20 mouse cellular contexts compared by ENCODE assay signal in the genomic region with DNA sequence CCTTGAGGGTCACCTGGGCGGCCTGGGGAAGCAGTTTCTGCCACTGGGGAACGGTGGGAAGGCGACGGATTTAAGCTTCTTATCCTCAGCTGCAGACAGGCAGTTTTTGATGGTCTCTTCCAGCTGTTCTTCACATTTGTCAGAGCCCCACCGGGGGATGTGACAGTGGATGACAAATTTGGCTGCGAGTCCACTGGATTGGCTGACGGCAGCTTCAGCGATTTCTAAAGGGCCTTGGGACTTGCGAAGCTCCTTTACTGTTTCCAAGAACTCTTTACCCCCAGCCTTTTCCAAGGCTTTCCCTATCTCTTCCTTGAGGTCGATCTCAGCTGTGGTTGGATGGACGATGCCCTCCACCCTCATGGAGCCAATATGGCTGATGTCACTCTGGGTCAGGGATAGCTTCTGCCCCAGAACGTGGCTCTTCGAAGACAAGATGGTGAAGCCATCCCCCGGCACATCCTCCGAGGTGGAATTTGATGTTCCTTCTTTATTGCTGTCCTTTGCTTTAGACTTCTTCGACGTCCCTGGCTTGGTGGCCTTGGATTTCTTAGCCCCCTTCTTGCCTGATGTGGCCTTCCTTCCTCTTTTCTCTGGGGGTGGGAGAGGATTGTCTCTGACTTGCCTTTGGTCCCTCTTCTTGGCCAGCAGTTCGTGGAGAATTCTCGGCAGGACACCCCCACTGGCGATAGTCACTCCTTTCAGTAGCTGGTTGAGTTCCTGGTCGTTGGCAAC.
A peak's percentile ranks its signal among the peaks of the same experiment; 100 is the strongest.
DNase-seq lines count a peak whose midpoint lies in the region; ATAC-seq and TF ChIP-seq lines count a peak whose summit lies in the region.
"Had no signal": no experiment of that assay in that cellular context is flagged by ENCODE, and none has a peak within 500 bp of the region (broad histone marks: within the 10 kb centered on the region; RNA-seq: fewer than 3 reads in every experiment).

No protein-coding gene starts in this region.

- no peaks in the 10 kb centered on the region for H3K27me3 ChIP-seq in liver, embryonic 11.5 days (replicated peaks; ENCODE audit: control insufficient read depth, insufficient read depth, low read length)
- H3K27me3 ChIP-seq in liver, postnatal 0 days (ENCODE audit: insufficient read depth, low read length): no peaks in the 10 kb centered on the region
- H3K27me3 ChIP-seq in testis, adult 2 months (ENCODE audit: control insufficient read depth, insufficient read depth, low read length): no peaks in the 10 kb centered on the region
- H3K27me3 ChIP-seq in heart, embryonic 16.5 days (ENCODE audit: control insufficient read depth, insufficient read depth, low read length): no peaks in the 10 kb centered on the region
- no peaks in the 10 kb centered on the region for H3K27me3 ChIP-seq in intestine, embryonic 16.5 days (replicated peaks; ENCODE audit: control insufficient read depth, insufficient read depth, low read length)
- H3K27me3 ChIP-seq: forebrain, embryonic 15.5 days; hindbrain, embryonic 12.5 days had no signal

- H3K27ac ChIP-seq in liver, embryonic 11.5 days (ENCODE audit: low read depth, low read length): peak overlapping the region; percentile 29; the same call in 1 of the 2 replicates
- H3K27ac ChIP-seq in liver, postnatal 0 days (ENCODE audit: low read depth): no peak overlapping the region
- H3K27ac ChIP-seq in testis, adult 2 months (ENCODE audit: control insufficient read depth, insufficient read depth, low read depth, low read length): peak overlapping the region; percentile 61
- no peak overlapping the region for H3K27ac ChIP-seq in heart, embryonic 16.5 days (ENCODE audit: low read length)
- no peak overlapping the region for H3K27ac ChIP-seq in intestine, embryonic 16.5 days (ENCODE audit: low read length)
- H3K27ac ChIP-seq: forebrain, embryonic 15.5 days; heart, embryonic 13.5 days; hindbrain, embryonic 12.5 days had no signal

- H3K36me3 ChIP-seq in liver, embryonic 11.5 days (ENCODE audit: control insufficient read depth, insufficient read depth, low read length): peaks cover 6% of the 10 kb centered on the region; the same call in 1 of the 2 replicates
- no peaks in the 10 kb centered on the region for H3K36me3 ChIP-seq in liver, postnatal 0 days (replicated peaks; ENCODE audit: insufficient read depth, low read length)
- no peaks in the 10 kb centered on the region for H3K36me3 ChIP-seq in testis, adult 2 months (ENCODE audit: control insufficient read depth, insufficient read depth, low read length)
- no peaks in the 10 kb centered on the region for H3K36me3 ChIP-seq in heart, embryonic 16.5 days (ENCODE audit: control insufficient read depth, insufficient read depth)
- H3K36me3 ChIP-seq in intestine, embryonic 16.5 days (ENCODE audit: control insufficient read depth, insufficient read depth, low read length): no peaks in the 10 kb centered on the region
- H3K36me3 ChIP-seq: forebrain, embryonic 15.5 days; heart, embryonic 13.5 days; hindbrain, embryonic 12.5 days had no signal

- no peaks in the 10 kb centered on the region for H3K9me3 ChIP-seq in liver, embryonic 11.5 days (ENCODE audit: control insufficient read depth, low read length)
- no peaks in the 10 kb centered on the region for H3K9me3 ChIP-seq in liver, postnatal 0 days (ENCODE audit: low read length)
- H3K9me3 ChIP-seq in heart, embryonic 16.5 days (replicated peaks; ENCODE audit: control insufficient read depth, low read length): no peaks in the 10 kb centered on the region
- no peaks in the 10 kb centered on the region for H3K9me3 ChIP-seq in intestine, embryonic 16.5 days (ENCODE audit: control insufficient read depth, low read length)
- H3K9me3 ChIP-seq: forebrain, embryonic 15.5 days; heart, embryonic 13.5 days; hindbrain, embryonic 12.5 days had no signal

- H3K9ac ChIP-seq in liver, embryonic 11.5 days (ENCODE audit: low read depth, low read length): no peak overlapping the region
- no peak overlapping the region for H3K9ac ChIP-seq in liver, postnatal 0 days (replicated peaks)
- no peak overlapping the region for H3K9ac ChIP-seq in heart, embryonic 16.5 days (ENCODE audit: low read length)
- no peak overlapping the region for H3K9ac ChIP-seq in intestine, embryonic 16.5 days (ENCODE audit: low read depth, low read length)
- H3K9ac ChIP-seq: forebrain, embryonic 15.5 days; heart, embryonic 13.5 days; hindbrain, embryonic 12.5 days had no signal

- no peak overlapping the region for H3K4me2 ChIP-seq in liver, embryonic 11.5 days
- H3K4me2 ChIP-seq in liver, postnatal 0 days (ENCODE audit: low read depth, low read length): no peak overlapping the region
- H3K4me2 ChIP-seq in heart, embryonic 16.5 days (ENCODE audit: low read depth, low read length): no peak overlapping the region
- no peak overlapping the region for H3K4me2 ChIP-seq in intestine, embryonic 16.5 days (ENCODE audit: low read depth, low read length)
- H3K4me2 ChIP-seq: forebrain, embryonic 15.5 days; heart, embryonic 13.5 days; hindbrain, embryonic 12.5 days had no signal

- no peak overlapping the region for H3K4me3 ChIP-seq in liver, embryonic 11.5 days (ENCODE audit: low read depth, low read length)
- H3K4me3 ChIP-seq in liver, postnatal 0 days (ENCODE audit: low read depth, low read length): no peak overlapping the region
- peak overlapping the region; percentile 77 for H3K4me3 ChIP-seq in testis, adult 2 months (ENCODE audit: control insufficient read depth, low read depth, low read length)
- no peak overlapping the region for H3K4me3 ChIP-seq in heart, embryonic 16.5 days (ENCODE audit: low read length)
- H3K4me3 ChIP-seq in intestine, embryonic 16.5 days (ENCODE audit: low read length): no peak overlapping the region
- H3K4me3 ChIP-seq: forebrain, embryonic 15.5 days; heart, embryonic 13.5 days; hindbrain, embryonic 12.5 days had no signal

- H3K4me1 ChIP-seq in liver, embryonic 11.5 days (replicated peaks; ENCODE audit: control insufficient read depth, insufficient read depth, low read length): peaks cover 57% of the 10 kb centered on the region
- H3K4me1 ChIP-seq in liver, postnatal 0 days (ENCODE audit: insufficient read depth): peaks cover 37% of the 10 kb centered on the region
- H3K4me1 ChIP-seq in testis, adult 2 months (ENCODE audit: control insufficient read depth, insufficient read depth, low read length): no peaks in the 10 kb centered on the region; the same call in none of the 2 replicates
- H3K4me1 ChIP-seq in heart, embryonic 16.5 days (ENCODE audit: control insufficient read depth, insufficient read depth, low read length): peaks cover 16% of the 10 kb centered on the region
- H3K4me1 ChIP-seq in intestine, embryonic 16.5 days (ENCODE audit: control insufficient read depth, insufficient read depth, low read length): no peaks in the 10 kb centered on the region
- H3K4me1 ChIP-seq: forebrain, embryonic 15.5 days; hindbrain, embryonic 12.5 days had no signal

- TF ChIP-seq POLR2A in testis, adult 2 months (IDR thresholded peaks at IDR 0.05; ENCODE audit: control insufficient read depth, low read depth, low read length): no peak

- no peak for ATAC-seq in liver, embryonic 11.5 days (replicated peaks; ENCODE audit: low FRiP score)
- no peak for ATAC-seq in liver, postnatal 0 days
- ATAC-seq in heart, embryonic 16.5 days (replicated peaks; ENCODE audit: extremely low read depth, insufficient read depth, low FRiP score): peak; percentile 23; the same call in 1 of the 2 replicates
- ATAC-seq in intestine, embryonic 16.5 days: no peak
- ATAC-seq: forebrain, embryonic 15.5 days; midbrain, embryonic 16.5 days had no signal

- no peak for DNase-seq in liver, embryonic 11.5 days (ENCODE audit: low spot score)
- DNase-seq in liver, postnatal 0 days: no peak
- DNase-seq in testis, postnatal 14 days (ENCODE audit: low spot score): no peak
- DNase-seq in gastrocnemius, adult 8-10 months (ENCODE audit: low spot score in 2 of 2): no peak
- DNase-seq in embryo, embryonic 9.5 days (ENCODE audit: extremely low spot score): no peak
- DNase-seq: B cell, adult 2 months; cerebellum, adult 9-11 months; gastrocnemius, postnatal 25 days; kidney, adult 9 months; kidney, postnatal 25 days; left cerebral cortex, postnatal 4 days; right cerebral cortex, adult 18-20 months; thymus, postnatal 25 days had no signal

- TF ChIP-seq CTCF in liver, postnatal 0 days (IDR thresholded peaks at IDR 0.05; ENCODE audit: low read depth): no peak
- no peak for TF ChIP-seq CTCF in testis, adult 2 months (IDR thresholded peaks at IDR 0.05; ENCODE audit: control insufficient read depth, insufficient read depth, insufficient replicate concordance, low read depth, low read length)

- 89% methylated on average over 21 of the region's 21 CpGs for WGBS in liver, embryonic 11.5 days
- WGBS in liver, postnatal 0 days (ENCODE audit: insufficient replicate concordance): 91% methylated on average over 21 of the region's 21 CpGs
- WGBS in heart, embryonic 16.5 days: 84% methylated on average over 21 of the region's 21 CpGs
- 92% methylated on average over 21 of the region's 21 CpGs for WGBS in intestine, embryonic 16.5 days

- TF ChIP-seq EP300 in liver, postnatal 0 days (IDR thresholded peaks at IDR 0.05; ENCODE audit: low read depth): no peak

Comparison
In these comparisons a context has a peak if more than half of its experiments do, and no peak if none do; other contexts are left out.
1. H3K27ac ChIP-seq: peak in liver, embryonic 11.5 days (single experiment) and testis, adult 2 months (single experiment); none in liver, postnatal 0 days (single experiment), heart, embryonic 16.5 days (single experiment) and intestine, embryonic 16.5 days (single experiment).